Mouse (Mus musculus): ENCODE results near the gene Sirpb1b. TPM values are rescaled to one million over a fixed set of nuclear protein-coding genes. Genes with fewer than 3 reads are reported as not detected.
"Not testable (repeated sequence)": the region's sequence is repeated elsewhere in the genome, so short reads cannot be mapped to it uniquely, and the experiment has no call there.

Gene Sirpb1b
- polyA plus RNA-seq (2016; fragmentation: Nextera tagmentation; extraction: Ambion mirVana), result not detected in 2 replicates

GRCm38 (mm10) chr3:15574887-15575286, at the start of gene Sirpb1b:
TSS of gene Sirpb1b (minus strand) at chr3:15575065.
- not testable (repeated sequence) for H3K4me3 ChIP-seq; H3K27ac ChIP-seq; H3K36me3 ChIP-seq (replicated peaks); H3K4me1 ChIP-seq; DNase-seq (ENCODE audit: extremely low spot score, low spot score); H3K27me3 ChIP-seq (ENCODE audit: poor library complexity, severe bottlenecking)
- peaks cover 17% of the 10 kb centered on the region for H3K9me3 ChIP-seq
- WGBS, result 80% methylated on average over 1 of the region's 1 CpGs

GRCm38 (mm10) chr3:15590377-15591117, 15.7 kb upstream of the Sirpb1b start:
- not testable (repeated sequence) for H3K4me3 ChIP-seq; H3K27ac ChIP-seq; DNase-seq (ENCODE audit: extremely low spot score, low spot score); H3K36me3 ChIP-seq (replicated peaks); H3K9me3 ChIP-seq; H3K27me3 ChIP-seq (ENCODE audit: poor library complexity, severe bottlenecking); H3K4me1 ChIP-seq
- 89% methylated on average over 2 of the region's 2 CpGs for WGBS

GRCm38 (mm10) chr3:15586665-15587064, 11.8 kb upstream of the Sirpb1b start:
- not testable (repeated sequence) for DNase-seq (ENCODE audit: extremely low spot score, low spot score); H3K4me3 ChIP-seq; H3K27ac ChIP-seq; H3K4me1 ChIP-seq; H3K27me3 ChIP-seq (ENCODE audit: poor library complexity, severe bottlenecking); H3K36me3 ChIP-seq (replicated peaks)
- H3K9me3 ChIP-seq, result peaks cover 25% of the 10 kb centered on the region
- 90% methylated on average over 1 of the region's 1 CpGs for WGBS

- no peak for DNase-seq (ENCODE audit: extremely low spot score, low spot score)
- Histone ChIP-seq H3K4me3 (no peak overlapping the region), H3K9me3 (peaks cover 21% of the 10 kb centered on the region), H3K36me3 (replicated peaks) (no peaks in the 10 kb centered on the region), H3K27ac (no peak overlapping the region), H3K4me1 (no peaks in the 10 kb centered on the region), H3K27me3 (ENCODE audit: poor library complexity, severe bottlenecking) (no peaks in the 10 kb centered on the region)
- 91% methylated on average over 1 of the region's 1 CpGs for WGBS
These were observed 8.6 kb upstream of the Sirpb1b start for GRCm38 (mm10) chr3:15583452-15583851.

GRCm38 (mm10) chr3:15582948-15583347, 8.1 kb upstream of the Sirpb1b start:
- not testable (repeated sequence) for H3K4me3 ChIP-seq; H3K27ac ChIP-seq; H3K36me3 ChIP-seq (replicated peaks); DNase-seq (ENCODE audit: extremely low spot score, low spot score); H3K27me3 ChIP-seq (ENCODE audit: poor library complexity, severe bottlenecking); H3K4me1 ChIP-seq
- peaks cover 22% of the 10 kb centered on the region for H3K9me3 ChIP-seq
- 87% methylated on average over 3 of the region's 3 CpGs for whole genome bisulfite sequencing

- not testable (repeated sequence) for H3K27me3 ChIP-seq (ENCODE audit: poor library complexity, severe bottlenecking); H3K4me3 ChIP-seq; H3K27ac ChIP-seq; H3K4me1 ChIP-seq; DNase-seq (ENCODE audit: extremely low spot score, low spot score); H3K36me3 ChIP-seq (replicated peaks)
- peaks cover 17% of the 10 kb centered on the region; the same call in 1 of the 2 replicates for H3K9me3 ChIP-seq
These were observed 1.6 kb upstream of the Sirpb1b start for GRCm38 (mm10) chr3:15576466-15576865.

GRCm38 (mm10) chr3:15528589-15528988, 46.3 kb downstream of the Sirpb1b start:
- no peaks in the 10 kb centered on the region for H3K4me1 ChIP-seq
- H3K9me3 ChIP-seq, result peaks cover 19% of the 10 kb centered on the region
- H3K27ac ChIP-seq, result no peak overlapping the region
- H3K27me3 ChIP-seq (ENCODE audit: poor library complexity, severe bottlenecking), result no peaks in the 10 kb centered on the region
- H3K4me3 ChIP-seq, result no peak overlapping the region
- DNase-seq (ENCODE audit: extremely low spot score, low spot score), result no peak
- H3K36me3 ChIP-seq (replicated peaks), result no peaks in the 10 kb centered on the region

GRCm38 (mm10) chr3:15513608-15514007, 61.3 kb downstream of the Sirpb1b start:
- 91% methylated on average over 11 of the region's 11 CpGs for WGBS
- H3K9me3 ChIP-seq, result peaks cover 10% of the 10 kb centered on the region; the same call in 1 of the 2 replicates

GRCm38 (mm10) chr3:15507792-15508321, 67.0 kb downstream of the Sirpb1b start:
- not testable (repeated sequence) for DNase-seq (ENCODE audit: extremely low spot score, low spot score); H3K4me3 ChIP-seq; H3K27ac ChIP-seq; H3K4me1 ChIP-seq; H3K9me3 ChIP-seq; H3K36me3 ChIP-seq (replicated peaks); H3K27me3 ChIP-seq (ENCODE audit: poor library complexity, severe bottlenecking)
- 83% methylated on average over 3 of the region's 3 CpGs for WGBS

More at GRCm38 (mm10) chr3:15513608-15514007, 61.3 kb downstream of the Sirpb1b start:
- H3K36me3 ChIP-seq (replicated peaks); H3K4me3 ChIP-seq; H3K27ac ChIP-seq; H3K27me3 ChIP-seq (ENCODE audit: poor library complexity, severe bottlenecking); H3K4me1 ChIP-seq; DNase-seq (ENCODE audit: extremely low spot score, low spot score): not testable (repeated sequence)

- H3K9me3 ChIP-seq; H3K4me3 ChIP-seq; H3K27me3 ChIP-seq (ENCODE audit: poor library complexity, severe bottlenecking); H3K27ac ChIP-seq; H3K4me1 ChIP-seq; DNase-seq (ENCODE audit: extremely low spot score, low spot score); H3K36me3 ChIP-seq (replicated peaks): not testable (repeated sequence)
- 85% methylated on average over 2 of the region's 2 CpGs for WGBS
These were observed 100.0 kb downstream of the Sirpb1b start for GRCm38 (mm10) chr3:15474831-15475230.

GRCm38 (mm10) chr3:15470158-15470557, 104.7 kb downstream of the Sirpb1b start:
- H3K36me3 ChIP-seq (replicated peaks); H3K4me1 ChIP-seq: not testable (repeated sequence)
- 90% methylated on average over 2 of the region's 3 CpGs for WGBS

More at GRCm38 (mm10) chr3:15470158-15470557, 104.7 kb downstream of the Sirpb1b start:
- not testable (repeated sequence) for H3K27me3 ChIP-seq (ENCODE audit: poor library complexity, severe bottlenecking); H3K9me3 ChIP-seq; DNase-seq (ENCODE audit: extremely low spot score, low spot score); H3K4me3 ChIP-seq; H3K27ac ChIP-seq
